Mouse (Mus musculus) C2C12 (cell line): ENCODE results near the gene Kcnf1. TPM values are rescaled to one million over a fixed set of nuclear protein-coding genes. Genes with fewer than 3 reads are reported as not detected.

Experiments
- H3K27me3 ChIP-seq: one replicate; pipeline ENCODE4 v1.6.1; 2011; ENCODE audit not compliant: control insufficient read depth, insufficient read depth, insufficient read length
- H3K36me3 ChIP-seq: one replicate; pipeline ENCODE4 v1.6.1; 2011; ENCODE audit not compliant: control insufficient read depth, insufficient read depth
- H3K4me3 ChIP-seq: one replicate; pipeline ENCODE4 v1.5.1; 2011; ENCODE audit warnings: mild to moderate bottlenecking, control low read depth; ENCODE audit not compliant: poor library complexity, insufficient read depth, severe bottlenecking
- H3K79me2 ChIP-seq: one replicate; pipeline ENCODE4 v1.6.1; 2011; ENCODE audit not compliant: control insufficient read depth, insufficient read depth
- H3K79me3 ChIP-seq: one replicate; pipeline ENCODE4 v1.6.1; 2011; ENCODE audit warnings: low read depth, control low read depth
- H3ac ChIP-seq: one replicate; pipeline ENCODE3; 2011; ENCODE audit warnings: low read depth; ENCODE audit not compliant: control insufficient read depth, insufficient read length
- CEBPB ChIP-seq: IDR thresholded peaks from one replicate; pipeline ENCODE4 v1.6.1; 2011; ENCODE audit warnings: low read depth, mild to moderate bottlenecking, control low read depth, moderate library complexity
- CTCF ChIP-seq: IDR thresholded peaks from one replicate; pipeline ENCODE4 v1.5.1; 2011; ENCODE audit not compliant: control insufficient read depth, insufficient read depth, insufficient read length
- FOSL1 ChIP-seq: IDR thresholded peaks from one replicate; pipeline ENCODE4 v1.8.0; 2011; ENCODE audit warnings: mild to moderate bottlenecking, low read length; ENCODE audit not compliant: poor library complexity, insufficient read depth, severe bottlenecking
- MAX ChIP-seq: IDR thresholded peaks from one replicate; pipeline ENCODE4 v1.6.1; 2011; ENCODE audit warnings: mild to moderate bottlenecking, control low read depth
- MYOD1 ChIP-seq: IDR thresholded peaks from one replicate; pipeline ENCODE4 v1.6.1; 2011; ENCODE audit warnings: low read depth; ENCODE audit not compliant: control insufficient read depth, insufficient read length
- MYOG ChIP-seq: IDR thresholded peaks from one replicate; pipeline ENCODE4 v1.6.1; 2011; ENCODE audit not compliant: control insufficient read depth, insufficient read length; ENCODE audit errors: extremely low read depth
- USF1 ChIP-seq: IDR thresholded peaks from one replicate; pipeline ENCODE4 v1.6.1; 2011; ENCODE audit warnings: low read depth, mild to moderate bottlenecking, control low read depth, moderate library complexity
- polyA plus RNA-seq: library from polyadenylated mRNA; unstranded; fragments of >200 nt; fragmentation: generic; extraction: Trizol; gene quantifications from one replicate; pipeline ENCODE4 v1.2.1, GENCODE M21; 2012; ENCODE audit warnings: missing spikeins

Kcnf1 gene
- polyA plus RNA-seq, 1 experiment = 7.8 TPM

GRCm38 (mm10) chr12:17174134-17174893 is 2.4 kb downstream of the Kcnf1 start:
- peaks cover 36% of the 10 kb centered on the region for H3K79me2 ChIP-seq
- peaks cover 14% of the 10 kb centered on the region for H3K79me3 ChIP-seq
- TF ChIP-seq MAX = no peak
- no peak for TF ChIP-seq CEBPB
- TF ChIP-seq CTCF = no peak
- TF ChIP-seq MYOD1 = no peak
- TF ChIP-seq USF1 = no peak
- no peak for TF ChIP-seq MYOG
- TF ChIP-seq FOSL1 = no peak
- no peak overlapping the region for H3ac ChIP-seq
- no peak overlapping the region for H3K4me3 ChIP-seq
- H3K36me3 ChIP-seq = no peaks in the 10 kb centered on the region
- no peaks in the 10 kb centered on the region for H3K27me3 ChIP-seq

- Histone ChIP-seq H3K4me3 (no peak overlapping the region), H3K36me3 (no peaks in the 10 kb centered on the region), H3ac (no peak overlapping the region), H3K79me3 (peaks cover 13% of the 10 kb centered on the region), H3K27me3 (no peaks in the 10 kb centered on the region), H3K79me2 (peaks cover 31% of the 10 kb centered on the region)
- no peak for TF ChIP-seq CEBPB
- no peak for TF ChIP-seq MYOG
- TF ChIP-seq CTCF = no peak
- TF ChIP-seq MAX = no peak
- no peak for TF ChIP-seq FOSL1
- no peak for TF ChIP-seq USF1
- no peak for TF ChIP-seq MYOD1
These were observed 6.3 kb downstream of the Kcnf1 start for GRCm38 (mm10) chr12:17170406-17170805.

- H3ac ChIP-seq = no peak overlapping the region
- no peaks in the 10 kb centered on the region for H3K79me3 ChIP-seq
- TF ChIP-seq CEBPB (no peak), CTCF (no peak), USF1 (no peak), MAX (no peak), MYOG (no peak), MYOD1 (no peak), FOSL1 (no peak)
- H3K4me3 ChIP-seq = no peak overlapping the region
- no peaks in the 10 kb centered on the region for H3K79me2 ChIP-seq
- no peaks in the 10 kb centered on the region for H3K36me3 ChIP-seq
- no peaks in the 10 kb centered on the region for H3K27me3 ChIP-seq
These were observed 10.6 kb downstream of the Kcnf1 start for GRCm38 (mm10) chr12:17166116-17166515.

- no peaks in the 10 kb centered on the region for H3K36me3 ChIP-seq
- H3K4me3 ChIP-seq = no peak overlapping the region
- no peaks in the 10 kb centered on the region for H3K27me3 ChIP-seq
- no peak overlapping the region for H3ac ChIP-seq
- H3K79me3 ChIP-seq = no peaks in the 10 kb centered on the region
- TF ChIP-seq FOSL1 = no peak
- no peak for TF ChIP-seq CEBPB
- TF ChIP-seq CTCF = no peak
- no peak for TF ChIP-seq MYOG
- no peak for TF ChIP-seq MYOD1
- no peak for TF ChIP-seq USF1
- TF ChIP-seq MAX = no peak
- H3K79me2 ChIP-seq = no peaks in the 10 kb centered on the region
These were observed 12.7 kb downstream of the Kcnf1 start for GRCm38 (mm10) chr12:17163996-17164395.

GRCm38 (mm10) chr12:17159549-17159948 is 17.1 kb downstream of the Kcnf1 start:
- Histone ChIP-seq H3K36me3 (no peaks in the 10 kb centered on the region), H3K4me3 (no peak overlapping the region), H3K79me2 (no peaks in the 10 kb centered on the region), H3K27me3 (no peaks in the 10 kb centered on the region), H3ac (no peak overlapping the region), H3K79me3 (no peaks in the 10 kb centered on the region)
- TF ChIP-seq CEBPB (no peak), CTCF (no peak), MYOG (no peak), MYOD1 (no peak), FOSL1 (no peak), MAX (no peak), USF1 (no peak)

- Histone ChIP-seq H3K4me3 (no peak overlapping the region), H3K36me3 (no peaks in the 10 kb centered on the region), H3K79me2 (no peaks in the 10 kb centered on the region), H3K27me3 (no peaks in the 10 kb centered on the region), H3K79me3 (no peaks in the 10 kb centered on the region), H3ac (no peak overlapping the region)
- TF ChIP-seq CTCF (no peak), MYOD1 (no peak), MAX (no peak), CEBPB (no peak), USF1 (no peak), MYOG (no peak), FOSL1 (no peak)
These were observed 19.1 kb downstream of the Kcnf1 start for GRCm38 (mm10) chr12:17157558-17157957.
